Mouse (Mus musculus) lung, embryonic 16.5 days (tissue): ENCODE results near the gene Grin2c. TPM values are rescaled to one million over a fixed set of nuclear protein-coding genes. Genes with fewer than 3 reads are reported as not detected.

Experiments used
- ATAC-seq: fragments of 200-750 bp; cut with Nextera tagmentation; 2 replicates; pipeline ENCODE4 v1.8.0; 2017; ENCODE audit warnings: low read depth, mild to moderate bottlenecking, moderate library complexity
- H3K27ac ChIP-seq: fragments of 300-500 bp; sonication (generic); 2 replicates; pipeline ENCODE4 v1.5.1; 2014; ENCODE audit warnings: mild to moderate bottlenecking, control low read depth, low read length
- H3K27me3 ChIP-seq: fragments of 300-500 bp; sonication (generic); 2 replicates; pipeline ENCODE4 v1.6.1; 2014; ENCODE audit warnings: low read depth, low read length, mixed read lengths; ENCODE audit not compliant: control insufficient read depth, insufficient read depth
- H3K36me3 ChIP-seq: fragments of 300-500 bp; sonication (generic); 2 replicates; pipeline ENCODE4 v1.6.1; 2014; ENCODE audit warnings: low read length; ENCODE audit not compliant: control insufficient read depth, insufficient read depth
- H3K4me1 ChIP-seq: fragments of 300-500 bp; sonication (generic); replicated peaks from 2 replicates; pipeline ENCODE4 v1.6.1; 2014; ENCODE audit warnings: low read length, mixed read lengths; ENCODE audit not compliant: control insufficient read depth, insufficient read depth
- H3K4me2 ChIP-seq: fragments of 300-500 bp; sonication (generic); 2 replicates; pipeline ENCODE4 v1.6.1; 2014; ENCODE audit warnings: low read depth, low read length, control low read depth
- H3K4me3 ChIP-seq: fragments of 300-500 bp; sonication (generic); 2 replicates; pipeline ENCODE4 v1.5.1; 2014; ENCODE audit warnings: mild to moderate bottlenecking, low read length, control low read depth
- H3K9ac ChIP-seq: fragments of 300-500 bp; sonication (generic); 2 replicates; pipeline ENCODE4 v1.6.1; 2014; ENCODE audit warnings: low read length, control low read depth
- H3K9me3 ChIP-seq: fragments of 300-500 bp; sonication (generic); 2 replicates; pipeline ENCODE4 v1.6.1; 2016; ENCODE audit warnings: low read length; ENCODE audit not compliant: control insufficient read depth
- WGBS: fragments of 180-500 bp; shearing (Covaris S2); extraction: QIAGEN DNeasy Blood & Tissue Kit; methylation state at CpG from one replicate; pipeline ENCODE4 v1.1.7; 2014; 5-methylcytosine and 5-hydroxymethylcytosine counted together
- polyA plus RNA-seq: library from polyadenylated mRNA; unstranded; fragments of >200 nt; fragmentation: Nextera tagmentation; extraction: Ambion mirVana; gene quantifications from 2 replicates; pipeline ENCODE4 v1.2.1, GENCODE M21; 2015

The Grin2c gene
- polyA plus RNA-seq, 1 experiment from 2014 or later = 0.06 TPM

DNA sequence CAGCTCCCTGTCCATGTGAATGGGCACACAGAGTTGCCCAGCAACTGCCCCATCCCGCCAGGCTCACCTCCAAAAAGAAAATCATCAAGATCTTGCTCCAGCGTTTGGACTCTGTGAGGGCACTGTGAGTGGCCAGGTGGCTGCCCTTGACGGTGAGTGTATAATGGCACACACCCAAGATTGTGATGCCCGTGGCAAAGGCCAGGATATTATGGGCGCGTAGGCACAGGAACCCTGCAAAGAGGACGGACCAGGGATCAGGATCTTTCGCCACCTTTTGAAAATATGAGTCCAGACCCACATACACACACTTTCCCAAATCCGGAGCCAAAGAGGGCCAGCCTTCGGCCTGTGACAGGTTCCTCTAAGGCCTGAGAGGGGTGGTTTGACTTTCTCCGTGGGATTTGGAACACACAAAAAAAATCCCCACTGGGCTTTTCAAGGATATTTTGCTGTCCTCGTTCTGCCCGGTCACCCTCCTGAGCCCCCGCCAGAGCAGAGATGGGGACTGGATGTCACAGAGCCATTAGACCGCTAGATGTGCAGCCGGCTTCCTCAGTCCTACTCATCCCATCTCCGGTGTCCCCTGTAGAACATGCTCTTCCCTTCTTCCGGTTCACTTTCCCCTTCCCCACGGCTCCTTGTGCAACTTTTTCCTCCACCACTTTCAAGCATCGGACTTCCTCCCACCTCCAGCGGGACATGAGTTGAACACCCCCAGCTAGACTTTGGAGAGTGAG, 29.6 kb upstream of the Grin2c start:
- Histone ChIP-seq H3K27ac (no peak overlapping the region), H3K4me1 (peaks cover 10% of the 10 kb centered on the region), H3K36me3 (no peaks in the 10 kb centered on the region), H3K9me3 (no peaks in the 10 kb centered on the region), H3K27me3 (peaks cover 28% of the 10 kb centered on the region), H3K4me2 (peak overlapping the region; percentile 71), H3K4me3 (peak overlapping the region; percentile 49), H3K9ac (peak overlapping the region; percentile 58)
- 49% methylated on average over 21 of the region's 21 CpGs for WGBS
- no peak for ATAC-seq

DNA sequence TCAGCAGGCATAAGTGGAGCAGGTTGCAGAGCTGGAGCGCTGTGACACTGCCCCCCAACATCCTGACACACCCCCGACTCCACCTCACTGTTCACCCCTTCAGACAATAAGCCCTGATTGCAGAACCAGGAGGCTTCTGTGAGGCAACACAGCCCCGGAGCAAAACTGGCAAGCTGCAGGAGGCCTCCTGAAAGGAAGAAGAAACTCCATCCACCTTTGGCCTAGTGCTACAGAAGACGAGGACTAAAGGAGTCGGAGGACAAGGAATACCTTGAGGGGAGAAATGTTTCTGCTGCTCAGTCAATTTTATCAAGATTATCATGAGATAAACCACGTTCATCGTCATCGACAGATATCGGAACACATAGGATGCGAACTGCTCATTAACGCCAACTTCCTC, 28.9 kb upstream of the Grin2c start:
- H3K4me1 ChIP-seq = peaks cover 10% of the 10 kb centered on the region
- H3K27ac ChIP-seq = no peak overlapping the region
- H3K9ac ChIP-seq = no peak overlapping the region
- no peak overlapping the region for H3K4me3 ChIP-seq
- WGBS = 79% methylated on average over 11 of the region's 11 CpGs
- no peak for ATAC-seq
- no peaks in the 10 kb centered on the region for H3K9me3 ChIP-seq
- H3K36me3 ChIP-seq = no peaks in the 10 kb centered on the region
- no peak overlapping the region for H3K4me2 ChIP-seq
- H3K27me3 ChIP-seq = peaks cover 28% of the 10 kb centered on the region

DNA sequence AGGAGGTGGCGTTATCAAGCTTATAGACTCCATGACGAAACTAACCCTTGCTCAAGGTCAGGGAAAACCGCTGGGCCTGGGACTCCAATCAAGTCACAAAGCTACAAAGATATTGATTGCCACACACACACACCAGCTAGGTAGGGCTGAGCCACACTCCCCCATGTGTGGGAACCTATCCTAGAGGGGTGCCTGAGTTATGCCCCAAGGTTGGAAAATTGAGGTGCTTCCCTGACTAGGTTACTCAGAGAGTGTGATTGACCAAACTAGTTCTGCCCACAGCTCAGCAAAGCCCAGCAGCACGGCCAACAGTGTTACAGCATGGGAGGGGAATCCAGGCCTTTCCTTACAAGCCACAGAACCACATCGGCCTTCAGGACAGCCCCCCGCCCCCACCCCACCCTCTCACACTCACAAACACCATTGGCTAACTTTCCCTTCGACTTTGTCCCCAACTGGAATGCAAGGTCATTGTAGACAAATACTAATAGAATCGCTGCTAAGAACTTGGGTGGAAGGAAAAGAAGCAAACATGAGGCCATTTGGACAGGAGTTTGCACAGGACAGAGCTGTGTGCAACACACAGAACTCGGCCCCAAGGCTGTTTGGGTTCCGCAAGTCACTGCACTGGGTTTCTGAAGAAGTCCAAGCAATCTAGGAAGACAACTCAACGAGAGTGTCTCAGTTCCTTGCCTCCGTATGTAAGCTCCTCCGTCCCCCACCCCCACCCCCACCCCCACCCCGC, 25.8 kb upstream of the Grin2c start:
- peaks cover 16% of the 10 kb centered on the region for H3K4me1 ChIP-seq
- H3K27me3 ChIP-seq = peaks cover 14% of the 10 kb centered on the region
- H3K4me3 ChIP-seq = no peak overlapping the region
- no peak overlapping the region for H3K4me2 ChIP-seq
- ATAC-seq = no peak
- 41% methylated on average over 14 of the region's 14 CpGs for WGBS
- H3K9ac ChIP-seq = no peak overlapping the region
- no peaks in the 10 kb centered on the region for H3K9me3 ChIP-seq
- no peaks in the 10 kb centered on the region for H3K36me3 ChIP-seq
- peak overlapping the region; percentile 24 for H3K27ac ChIP-seq

DNA sequence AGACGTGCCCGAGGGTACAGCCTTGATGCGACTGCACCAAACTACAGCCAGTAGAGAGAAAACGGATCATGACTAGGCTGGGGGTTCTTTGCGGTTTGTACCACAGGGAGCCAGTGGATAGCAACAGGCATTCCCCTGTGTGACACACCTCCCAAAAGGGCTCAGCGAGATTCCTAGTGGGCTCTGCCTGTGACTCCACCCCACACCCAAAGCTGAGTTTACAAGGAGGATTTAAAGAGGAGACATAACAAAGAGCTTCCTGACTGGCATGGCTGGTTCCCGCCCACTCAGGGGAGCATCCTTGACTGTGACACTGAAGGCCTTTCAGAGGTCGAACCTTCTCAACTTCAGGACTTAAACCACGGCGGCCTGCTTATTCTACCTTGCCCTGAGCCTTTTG, 24.5 kb upstream of the Grin2c start:
- H3K4me1 ChIP-seq = peaks cover 13% of the 10 kb centered on the region
- 66% methylated on average over 10 of the region's 10 CpGs for WGBS
- H3K27ac ChIP-seq = peak overlapping the region; percentile 2; the same call in 1 of the 2 replicates
- ATAC-seq = no peak
- H3K9ac ChIP-seq = no peak overlapping the region
- no peak overlapping the region for H3K4me2 ChIP-seq
- peaks cover 2% of the 10 kb centered on the region; the same call in 1 of the 2 replicates for H3K27me3 ChIP-seq
- H3K9me3 ChIP-seq = no peaks in the 10 kb centered on the region
- H3K36me3 ChIP-seq = no peaks in the 10 kb centered on the region
- H3K4me3 ChIP-seq = no peak overlapping the region

DNA sequence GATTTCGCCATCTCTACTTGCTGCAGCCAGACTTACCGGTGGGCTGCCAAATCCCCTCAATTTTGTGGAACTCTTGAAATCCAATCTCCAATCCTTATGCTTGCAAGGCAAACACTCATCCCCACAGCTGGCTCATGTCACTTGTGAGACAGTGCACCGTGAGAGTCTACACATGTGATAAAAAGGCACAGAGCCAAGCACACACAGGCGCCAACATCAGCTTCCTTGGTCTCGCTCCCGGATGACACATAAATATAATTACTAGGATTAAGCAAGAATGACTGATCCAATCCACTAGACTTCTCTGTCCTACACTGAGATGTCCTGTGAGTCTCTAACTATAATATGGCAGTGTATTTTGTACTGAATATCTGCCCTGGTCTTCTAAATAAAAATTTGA, 23.9 kb upstream of the Grin2c start:
- H3K9me3 ChIP-seq = no peaks in the 10 kb centered on the region
- no peak overlapping the region for H3K4me2 ChIP-seq
- H3K36me3 ChIP-seq = no peaks in the 10 kb centered on the region
- H3K27ac ChIP-seq = peak overlapping the region; percentile 76
- peak; percentile 91 for ATAC-seq
- H3K4me1 ChIP-seq = peaks cover 13% of the 10 kb centered on the region
- H3K27me3 ChIP-seq = no peaks in the 10 kb centered on the region; the same call in 1 of the 2 replicates
- H3K4me3 ChIP-seq = no peak overlapping the region
- 38% methylated on average over 6 of the region's 6 CpGs for WGBS
- H3K9ac ChIP-seq = no peak overlapping the region

DNA sequence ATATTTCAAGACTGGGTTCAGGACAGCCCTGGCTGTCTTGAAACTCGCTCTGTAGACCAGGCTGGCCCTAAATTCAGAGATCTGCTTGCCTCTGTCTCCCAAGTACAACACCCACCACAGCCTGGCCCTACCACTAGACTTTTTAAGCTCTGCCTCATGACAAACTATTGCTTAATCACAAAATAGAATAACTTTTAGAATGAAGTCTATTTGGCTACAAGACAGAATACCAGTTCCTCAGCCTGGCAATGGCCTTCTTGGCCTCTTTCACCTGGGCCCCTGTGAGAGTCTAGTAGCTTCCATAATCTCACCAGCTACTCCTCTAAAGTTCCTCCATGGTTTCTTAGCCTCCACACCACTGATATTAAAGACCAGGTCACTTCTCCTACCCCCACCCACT, 23.3 kb upstream of the Grin2c start:
- H3K9ac ChIP-seq = no peak overlapping the region
- ATAC-seq = no peak
- 84% methylated on average over 1 of the region's 1 CpGs for WGBS
- no peak overlapping the region for H3K4me3 ChIP-seq
- no peaks in the 10 kb centered on the region for H3K9me3 ChIP-seq
- no peaks in the 10 kb centered on the region for H3K36me3 ChIP-seq
- H3K27ac ChIP-seq = peak overlapping the region; percentile 76
- H3K4me1 ChIP-seq = peaks cover 13% of the 10 kb centered on the region
- H3K27me3 ChIP-seq = no peaks in the 10 kb centered on the region
- H3K4me2 ChIP-seq = no peak overlapping the region

DNA sequence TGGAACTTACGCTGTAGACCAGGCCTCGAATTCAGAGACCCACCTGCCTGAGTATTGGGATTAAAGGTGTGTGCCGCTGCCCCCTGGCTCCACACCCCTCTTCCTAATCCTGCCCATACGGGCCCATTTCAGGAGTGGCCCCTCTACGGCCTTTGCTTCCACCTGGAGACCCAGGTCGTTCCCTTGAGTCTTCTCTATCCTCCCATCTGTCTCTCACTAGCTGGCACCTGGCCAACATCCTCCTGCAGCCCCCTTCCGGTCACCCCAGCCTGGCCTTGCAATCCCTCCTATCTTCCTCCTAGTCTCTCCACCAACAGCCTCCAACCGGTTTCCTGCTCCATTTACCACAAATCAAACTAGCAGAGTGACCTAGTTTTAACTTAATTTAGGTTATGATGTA, 22.8 kb upstream of the Grin2c start:
- H3K4me1 ChIP-seq = peaks cover 13% of the 10 kb centered on the region
- no peak overlapping the region for H3K9ac ChIP-seq
- H3K4me2 ChIP-seq = no peak overlapping the region
- no peak for ATAC-seq
- WGBS = 69% methylated on average over 8 of the region's 8 CpGs
- H3K27me3 ChIP-seq = no peaks in the 10 kb centered on the region
- no peaks in the 10 kb centered on the region for H3K9me3 ChIP-seq
- H3K36me3 ChIP-seq = no peaks in the 10 kb centered on the region
- H3K27ac ChIP-seq = peak overlapping the region; percentile 76; the same call in 1 of the 2 replicates
- no peak overlapping the region for H3K4me3 ChIP-seq

DNA sequence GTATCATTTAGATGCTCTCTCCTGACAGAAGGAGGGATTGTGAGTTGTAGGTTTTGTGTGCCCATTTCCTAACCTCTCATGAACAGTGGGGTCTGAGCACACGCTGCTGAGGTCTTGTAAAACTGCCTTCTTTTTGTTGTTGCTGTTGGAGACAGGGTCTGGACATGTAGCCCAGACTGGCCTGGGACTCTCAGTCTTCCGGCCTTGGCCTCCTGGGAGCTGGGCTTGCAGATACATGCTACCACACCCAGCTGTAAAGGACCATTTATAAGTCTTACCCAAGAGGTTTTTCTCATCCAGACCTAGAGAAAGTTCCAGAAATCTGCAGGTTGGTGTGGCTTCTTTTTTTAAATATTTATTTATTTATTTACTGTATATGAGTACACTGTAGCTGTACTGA, 21.3 kb upstream of the Grin2c start:
- 84% methylated on average over 2 of the region's 2 CpGs for WGBS
- H3K36me3 ChIP-seq = no peaks in the 10 kb centered on the region
- H3K4me3 ChIP-seq = no peak overlapping the region
- no peak for ATAC-seq
- no peak overlapping the region for H3K4me2 ChIP-seq
- H3K27me3 ChIP-seq = no peaks in the 10 kb centered on the region
- peaks cover 13% of the 10 kb centered on the region for H3K4me1 ChIP-seq
- H3K9me3 ChIP-seq = no peaks in the 10 kb centered on the region
- H3K27ac ChIP-seq = no peak overlapping the region
- H3K9ac ChIP-seq = no peak overlapping the region

DNA sequence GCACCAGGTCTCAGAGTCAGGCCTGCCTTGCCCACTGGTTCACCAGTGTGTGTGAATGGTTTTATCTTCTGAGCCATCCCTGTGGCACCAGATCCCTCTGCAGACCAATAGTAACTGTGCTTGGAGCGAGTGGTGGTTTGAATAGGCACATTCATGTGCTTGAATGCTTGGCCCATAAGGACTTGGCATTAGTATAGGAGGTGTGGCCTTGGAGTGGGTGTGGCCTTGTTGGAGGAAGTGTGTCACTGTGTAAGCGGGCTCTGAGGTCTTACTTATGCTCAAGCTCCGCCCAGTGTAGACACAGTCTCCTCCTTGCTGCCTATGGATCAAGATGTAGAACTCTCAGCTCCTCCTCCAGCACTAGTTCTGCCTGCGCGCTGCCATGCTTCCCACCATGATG, 20.3 kb upstream of the Grin2c start:
- no peak for ATAC-seq
- no peak overlapping the region for H3K4me3 ChIP-seq
- no peaks in the 10 kb centered on the region for H3K9me3 ChIP-seq
- no peak overlapping the region for H3K4me2 ChIP-seq
- H3K27me3 ChIP-seq = no peaks in the 10 kb centered on the region
- 76% methylated on average over 5 of the region's 5 CpGs for WGBS
- no peak overlapping the region for H3K27ac ChIP-seq
- H3K9ac ChIP-seq = no peak overlapping the region
- peaks cover 13% of the 10 kb centered on the region for H3K4me1 ChIP-seq
- no peaks in the 10 kb centered on the region for H3K36me3 ChIP-seq
